Mouse (Mus musculus): ENCODE results near the gene Gpt2. TPM values are rescaled to one million over a fixed set of nuclear protein-coding genes. Genes with fewer than 3 reads are reported as not detected.

The Gpt2 gene
- polyA plus RNA-seq, 1 experiment: 51.5 TPM

GRCm38 (mm10) chr8:85504704-85505103 is 12.3 kb downstream of the Gpt2 start:
- no peak for TF ChIP-seq POLR2A (IDR thresholded peaks at IDR 0.05; ENCODE audit: low read depth, low read length)
- H3K27ac ChIP-seq (ENCODE audit: insufficient read depth, low read depth, low read length): no peak overlapping the region
- H3K36me3 ChIP-seq (ENCODE audit: control insufficient read depth, insufficient read depth, low read length): no peaks in the 10 kb centered on the region
- no peaks in the 10 kb centered on the region for H3K27me3 ChIP-seq (replicated peaks; ENCODE audit: control insufficient read depth, insufficient read depth, low read length)
- no peak overlapping the region for H3K4me3 ChIP-seq (ENCODE audit: insufficient read depth, low read depth, low read length)
- DNase-seq: no peak
- WGBS: 93% methylated on average over 6 of the region's 6 CpGs
- H3K4me1 ChIP-seq (ENCODE audit: control insufficient read depth, insufficient read depth, low read length): peaks cover 3% of the 10 kb centered on the region; the same call in 1 of the 2 replicates

- DNase-seq: no peak
- 86% methylated on average over 4 of the region's 4 CpGs for WGBS
- TF ChIP-seq CTCF (conservative IDR thresholded peaks at IDR 0.05; ENCODE audit: insufficient read depth, insufficient read length, low read depth, low read length): no peak
- no peak for TF ChIP-seq POLR2A (IDR thresholded peaks at IDR 0.05; ENCODE audit: low read depth, low read length)
Measured at GRCm38 (mm10) chr8:85506620-85507019, 14.2 kb downstream of the Gpt2 start.

GRCm38 (mm10) chr8:85508661-85509060 is 16.3 kb downstream of the Gpt2 start:
- no peaks in the 10 kb centered on the region; the same call in 1 of the 2 replicates for H3K36me3 ChIP-seq (ENCODE audit: control insufficient read depth, insufficient read depth, low read length)
- no peaks in the 10 kb centered on the region for H3K4me1 ChIP-seq (ENCODE audit: control insufficient read depth, insufficient read depth, low read length)
- no peaks in the 10 kb centered on the region for H3K27me3 ChIP-seq (replicated peaks; ENCODE audit: control insufficient read depth, insufficient read depth, low read length)
- TF ChIP-seq CTCF (conservative IDR thresholded peaks at IDR 0.05; ENCODE audit: insufficient read depth, insufficient read length, low read depth, low read length) (0 out of 2 replicates have a peak, but pooled peaks have one; percentile 22), POLR2A (IDR thresholded peaks at IDR 0.05; ENCODE audit: low read depth, low read length) (no peak)
- H3K4me3 ChIP-seq (ENCODE audit: insufficient read depth, low read depth, low read length): no peak overlapping the region
- WGBS: 84% methylated on average over 4 of the region's 4 CpGs
- no peak for DNase-seq
- H3K27ac ChIP-seq (ENCODE audit: insufficient read depth, low read depth, low read length): no peak overlapping the region

More at GRCm38 (mm10) chr8:85506620-85507019, 14.2 kb downstream of the Gpt2 start:
- H3K4me1 ChIP-seq (ENCODE audit: control insufficient read depth, insufficient read depth, low read length): peaks cover 3% of the 10 kb centered on the region; the same call in 1 of the 2 replicates
- no peaks in the 10 kb centered on the region; the same call in 1 of the 2 replicates for H3K36me3 ChIP-seq (ENCODE audit: control insufficient read depth, insufficient read depth, low read length)
- no peak overlapping the region for H3K27ac ChIP-seq (ENCODE audit: insufficient read depth, low read depth, low read length)
- no peaks in the 10 kb centered on the region for H3K27me3 ChIP-seq (replicated peaks; ENCODE audit: control insufficient read depth, insufficient read depth, low read length)
- H3K4me3 ChIP-seq (ENCODE audit: insufficient read depth, low read depth, low read length): no peak overlapping the region

- no peak for DNase-seq
- Histone ChIP-seq H3K27me3 (replicated peaks; ENCODE audit: control insufficient read depth, insufficient read depth, low read length) (no peaks in the 10 kb centered on the region), H3K36me3 (ENCODE audit: control insufficient read depth, insufficient read depth, low read length) (no peaks in the 10 kb centered on the region; the same call in 1 of the 2 replicates), H3K4me3 (ENCODE audit: insufficient read depth, low read depth, low read length) (no peak overlapping the region), H3K27ac (ENCODE audit: insufficient read depth, low read depth, low read length) (no peak overlapping the region), H3K4me1 (ENCODE audit: control insufficient read depth, insufficient read depth, low read length) (no peaks in the 10 kb centered on the region)
- no peak for TF ChIP-seq CTCF (conservative IDR thresholded peaks at IDR 0.05; ENCODE audit: insufficient read depth, insufficient read length, low read depth, low read length)
- TF ChIP-seq POLR2A (IDR thresholded peaks at IDR 0.05; ENCODE audit: low read depth, low read length): no peak
- WGBS: 95% methylated on average over 8 of the region's 8 CpGs
Measured at GRCm38 (mm10) chr8:85512234-85512633, 19.9 kb downstream of the Gpt2 start.

GRCm38 (mm10) chr8:85513283-85513682 is 20.9 kb downstream of the Gpt2 start:
- H3K27ac ChIP-seq (ENCODE audit: insufficient read depth, low read depth, low read length): no peak overlapping the region
- H3K27me3 ChIP-seq (replicated peaks; ENCODE audit: control insufficient read depth, insufficient read depth, low read length): no peaks in the 10 kb centered on the region
- H3K36me3 ChIP-seq (ENCODE audit: control insufficient read depth, insufficient read depth, low read length): no peaks in the 10 kb centered on the region; the same call in 1 of the 2 replicates
- no peak for TF ChIP-seq POLR2A (IDR thresholded peaks at IDR 0.05; ENCODE audit: low read depth, low read length)
- no peak for TF ChIP-seq CTCF (conservative IDR thresholded peaks at IDR 0.05; ENCODE audit: insufficient read depth, insufficient read length, low read depth, low read length)
- H3K4me3 ChIP-seq (ENCODE audit: insufficient read depth, low read depth, low read length): no peak overlapping the region
- no peak for DNase-seq
- WGBS: 68% methylated on average over 4 of the region's 4 CpGs
- no peaks in the 10 kb centered on the region for H3K4me1 ChIP-seq (ENCODE audit: control insufficient read depth, insufficient read depth, low read length)

- no peak overlapping the region for H3K27ac ChIP-seq (ENCODE audit: insufficient read depth, low read depth, low read length)
- DNase-seq: no peak
- H3K27me3 ChIP-seq (replicated peaks; ENCODE audit: control insufficient read depth, insufficient read depth, low read length): no peaks in the 10 kb centered on the region
- no peaks in the 10 kb centered on the region; the same call in 1 of the 2 replicates for H3K36me3 ChIP-seq (ENCODE audit: control insufficient read depth, insufficient read depth, low read length)
- no peaks in the 10 kb centered on the region for H3K4me1 ChIP-seq (ENCODE audit: control insufficient read depth, insufficient read depth, low read length)
- 62% methylated on average over 7 of the region's 7 CpGs for WGBS
- H3K4me3 ChIP-seq (ENCODE audit: insufficient read depth, low read depth, low read length): no peak overlapping the region
- TF ChIP-seq CTCF (conservative IDR thresholded peaks at IDR 0.05; ENCODE audit: insufficient read depth, insufficient read length, low read depth, low read length): no peak
- TF ChIP-seq POLR2A (IDR thresholded peaks at IDR 0.05; ENCODE audit: low read depth, low read length): peak; percentile 13
Measured at GRCm38 (mm10) chr8:85515391-85515790, 23.0 kb downstream of the Gpt2 start.

GRCm38 (mm10) chr8:85517336-85517735 is 25.0 kb downstream of the Gpt2 start:
- TF ChIP-seq CTCF (conservative IDR thresholded peaks at IDR 0.05; ENCODE audit: insufficient read depth, insufficient read length, low read depth, low read length) (no peak), POLR2A (IDR thresholded peaks at IDR 0.05; ENCODE audit: low read depth, low read length) (no peak)
- Histone ChIP-seq H3K36me3 (ENCODE audit: control insufficient read depth, insufficient read depth, low read length) (peaks cover 3% of the 10 kb centered on the region; the same call in 1 of the 2 replicates), H3K27me3 (replicated peaks; ENCODE audit: control insufficient read depth, insufficient read depth, low read length) (no peaks in the 10 kb centered on the region), H3K27ac (ENCODE audit: insufficient read depth, low read depth, low read length) (no peak overlapping the region), H3K4me3 (ENCODE audit: insufficient read depth, low read depth, low read length) (no peak overlapping the region), H3K4me1 (ENCODE audit: control insufficient read depth, insufficient read depth, low read length) (no peaks in the 10 kb centered on the region)
- DNase-seq: no peak
- WGBS: 69% methylated on average over 4 of the region's 4 CpGs
